Mouse (Mus musculus) right cerebral cortex, postnatal 25 days (tissue): ENCODE results near the gene Nmrk1.

Experiments
- DNase-seq: peaks from one replicate; pipeline ENCODE4 v3.0.0; 2022

The Nmrk1 gene

DNA sequence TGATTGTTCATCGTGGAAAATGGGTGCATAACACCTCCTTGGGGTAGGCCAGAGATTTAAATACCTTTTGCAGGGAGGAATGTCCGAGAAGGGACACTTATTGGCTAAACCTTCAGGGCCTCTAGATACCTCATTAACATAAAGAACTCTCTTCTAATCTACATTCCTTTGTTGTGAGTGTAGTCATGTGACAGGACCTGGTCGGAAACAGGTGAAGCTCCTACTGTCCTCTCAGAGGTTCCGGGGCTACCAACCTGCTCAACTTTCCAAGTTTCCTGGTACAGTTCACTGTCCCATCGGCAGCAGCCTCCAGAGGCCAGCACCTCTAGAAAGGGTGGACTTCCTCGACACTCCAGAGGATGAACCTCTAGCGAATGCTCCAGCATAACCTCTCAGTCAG lies 24.2 kb downstream of the Nmrk1 start:
- no peak for DNase-seq

DNA sequence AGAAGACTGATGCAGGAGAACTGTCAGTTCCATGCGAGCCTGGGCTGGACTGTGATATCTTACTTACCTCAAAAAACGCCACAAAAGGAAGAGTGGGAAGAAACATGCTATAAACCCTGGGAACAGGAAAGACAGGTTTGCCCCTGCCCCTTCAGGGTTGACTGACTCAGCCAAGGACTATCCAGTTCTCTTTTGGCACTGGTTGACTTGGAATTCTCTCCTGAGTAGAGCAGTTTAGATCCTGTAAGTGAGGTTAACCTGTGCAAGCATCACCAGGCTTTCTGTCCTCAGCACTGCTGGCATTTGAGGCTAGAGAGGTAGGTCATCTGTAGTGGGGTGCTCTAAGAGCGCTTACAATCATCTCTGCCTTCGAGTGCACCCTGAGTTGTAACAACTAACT lies 26.7 kb downstream of the Nmrk1 start:
- DNase-seq, result no peak

DNA sequence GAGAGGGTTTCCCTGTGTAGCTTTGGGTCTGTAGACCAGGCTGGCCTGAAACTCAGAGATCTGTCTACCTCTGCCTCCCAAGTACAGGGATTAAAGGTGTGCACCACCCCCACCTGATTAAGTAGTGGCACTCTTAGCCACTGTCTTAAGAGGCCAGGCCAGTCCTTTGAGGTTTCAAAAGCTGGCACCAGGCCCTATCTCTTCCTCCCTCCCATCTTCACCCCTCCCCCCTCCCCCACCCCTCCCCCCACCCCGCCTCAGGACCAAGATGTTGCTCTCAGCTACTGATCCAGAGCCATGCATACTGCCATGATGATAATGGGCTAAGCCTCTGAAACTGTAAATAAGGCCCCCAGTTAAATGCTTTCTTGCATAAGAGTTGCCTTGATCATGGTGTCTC lies 27.6 kb downstream of the Nmrk1 start:
- DNase-seq, result no peak

DNA sequence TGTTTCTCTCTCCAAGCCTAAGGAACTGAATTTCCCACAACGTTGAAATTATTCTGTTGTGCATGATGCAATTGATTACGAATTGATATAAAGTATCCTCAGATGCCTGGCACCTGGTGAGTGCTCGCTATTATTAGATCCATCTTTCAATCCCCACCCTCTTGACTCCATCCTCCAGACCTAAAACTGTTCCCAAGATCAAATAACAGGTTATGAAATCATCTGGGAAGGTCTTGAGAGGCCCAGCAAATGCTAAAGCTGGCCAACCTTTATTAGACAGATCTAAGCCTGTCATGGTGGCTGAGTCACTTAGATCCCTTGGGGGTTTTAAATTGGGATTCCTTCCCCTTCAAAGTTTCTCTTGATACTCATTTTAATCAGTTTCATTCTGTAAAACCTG lies 28.7 kb downstream of the Nmrk1 start:
- no peak for DNase-seq

DNA sequence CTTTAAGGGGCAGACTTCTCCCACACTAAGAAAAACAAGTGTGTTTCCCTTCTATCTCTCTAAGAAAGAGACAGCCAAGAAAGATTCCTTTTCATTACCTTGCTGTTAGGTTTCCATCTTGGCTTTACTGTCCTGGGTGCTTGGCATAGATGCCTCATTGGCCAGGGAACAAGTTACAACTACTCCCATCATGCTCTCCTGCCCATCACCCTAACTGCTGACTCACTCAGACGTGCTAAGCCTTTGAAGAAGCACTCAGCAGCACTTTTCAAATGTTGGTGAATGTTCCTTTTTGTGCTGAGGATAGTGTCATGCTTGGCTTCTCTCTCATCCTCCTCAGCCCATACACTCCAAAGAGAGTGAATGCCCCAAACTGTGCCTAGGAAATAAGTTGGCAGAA lies 29.9 kb downstream of the Nmrk1 start:
- no peak for DNase-seq

DNA sequence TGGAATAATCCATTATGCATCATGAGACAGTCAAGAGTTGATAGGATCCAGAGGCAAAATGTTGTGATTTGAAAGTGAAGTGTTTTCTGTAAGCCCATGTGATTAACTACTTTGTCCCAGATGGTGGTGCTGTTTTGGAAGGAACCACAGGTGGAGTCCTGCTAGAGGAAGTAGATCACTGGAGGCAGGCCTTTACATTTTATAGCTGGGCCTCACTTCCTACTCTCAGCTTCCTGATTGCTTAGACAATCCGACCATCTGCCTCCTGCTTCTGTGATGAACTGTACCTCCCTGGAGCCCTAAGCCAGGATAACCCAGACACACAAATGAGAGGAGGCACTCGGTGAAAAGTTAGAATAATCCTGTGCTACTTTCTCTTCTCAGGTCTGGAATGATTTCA lies 32.2 kb downstream of the Nmrk1 start:
- DNase-seq, result no peak

DNA sequence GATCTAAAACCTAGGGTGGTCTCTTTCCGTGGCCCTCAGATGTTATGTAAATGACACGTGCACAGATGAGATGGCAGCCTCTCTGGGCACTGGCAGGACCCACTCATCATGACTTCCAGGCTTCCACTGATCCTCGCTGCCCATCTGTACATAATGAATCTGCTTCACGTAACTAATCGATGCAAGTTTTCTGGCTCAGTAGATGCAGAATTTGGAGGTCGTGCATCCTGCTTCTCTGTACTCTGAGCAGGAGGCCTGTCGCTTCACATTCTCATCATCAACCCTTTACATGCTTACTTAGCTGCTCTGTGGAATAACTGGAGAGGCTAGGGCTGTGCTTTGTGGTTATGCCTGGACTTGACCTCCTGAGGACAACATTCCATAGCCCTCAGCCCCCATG lies 35.2 kb downstream of the Nmrk1 start:
- DNase-seq, result no peak

DNA sequence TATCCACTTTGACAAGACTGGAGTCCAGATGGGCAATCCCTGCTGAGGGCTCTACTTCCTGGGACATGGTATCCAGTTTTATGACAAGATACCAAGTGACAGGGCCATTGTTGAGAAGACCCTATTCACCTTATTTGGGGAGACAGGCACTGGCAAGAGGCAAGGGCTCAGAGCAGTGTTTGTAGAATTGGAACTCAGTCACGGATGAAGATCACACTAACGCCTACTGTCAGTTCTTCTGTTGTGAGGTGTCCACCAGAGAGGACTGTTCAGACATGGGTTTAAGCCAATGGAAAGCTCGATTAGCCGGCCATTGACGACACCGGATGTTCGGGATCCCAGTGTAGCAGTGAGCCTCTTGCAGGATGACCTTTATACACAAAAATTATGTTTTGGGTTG lies 37.8 kb downstream of the Nmrk1 start:
- DNase-seq, result no peak

DNA sequence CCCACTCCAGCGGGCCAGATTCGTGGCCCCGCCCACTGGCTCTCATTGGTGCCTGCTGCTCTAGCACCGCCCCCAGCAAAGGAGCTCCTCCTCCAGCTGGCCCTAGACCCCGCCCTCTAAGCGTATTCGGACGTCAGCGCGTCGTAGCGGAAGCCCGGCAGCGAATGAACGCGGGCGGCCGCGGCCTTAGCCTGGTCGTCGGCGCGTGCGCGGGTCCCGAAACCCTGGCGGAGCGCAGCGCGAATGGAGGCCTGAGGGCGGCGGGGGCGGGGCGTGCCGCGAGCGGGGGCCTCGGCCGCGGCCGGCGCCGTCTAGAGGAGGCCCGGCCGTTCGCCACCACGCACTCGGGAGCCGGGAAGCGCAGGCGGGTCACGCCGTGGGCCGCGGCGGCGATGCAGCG lies 38.9 kb downstream of the Nmrk1 start, which contains the start of gene Carnmt1:
TSS of gene Carnmt1 (plus strand) at position 157 of the 400 bp plus-strand sequence.
- DNase-seq, result peak; percentile 99

DNA sequence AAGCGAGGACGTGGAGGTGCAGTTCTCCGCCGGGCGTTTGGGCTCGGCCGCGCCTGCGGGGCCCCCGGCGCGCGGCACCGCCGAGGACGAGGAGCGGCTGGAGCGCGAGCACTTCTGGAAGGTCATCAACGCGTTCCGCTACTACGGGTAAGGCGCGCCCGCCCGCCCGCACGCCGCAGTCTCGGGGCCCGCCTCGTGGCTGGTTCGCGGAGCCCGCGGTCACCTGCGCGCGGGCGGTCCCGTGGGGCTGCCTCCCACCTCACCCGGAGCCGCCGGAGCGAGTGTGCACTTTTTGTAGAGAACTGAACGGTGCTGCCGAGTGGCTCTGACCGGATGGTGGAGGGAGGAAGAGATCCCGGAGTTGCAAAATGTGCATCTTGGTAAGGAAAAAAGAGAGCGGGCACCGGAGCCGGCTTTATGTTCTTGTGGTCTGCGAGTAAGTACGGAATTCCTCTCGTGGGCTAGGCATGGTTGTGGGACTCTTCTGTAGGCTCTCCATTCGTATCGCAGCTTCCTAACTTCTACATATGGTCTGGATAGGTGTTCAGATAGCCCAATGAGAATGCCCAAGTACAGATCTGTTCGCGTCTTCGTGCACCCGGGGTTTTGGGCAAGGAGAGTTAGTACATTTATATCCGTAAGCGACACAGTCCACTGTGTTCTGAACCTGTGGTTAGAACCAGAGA lies 39.4 kb downstream of the Nmrk1 start:
- DNase-seq, result peak; percentile 68

DNA sequence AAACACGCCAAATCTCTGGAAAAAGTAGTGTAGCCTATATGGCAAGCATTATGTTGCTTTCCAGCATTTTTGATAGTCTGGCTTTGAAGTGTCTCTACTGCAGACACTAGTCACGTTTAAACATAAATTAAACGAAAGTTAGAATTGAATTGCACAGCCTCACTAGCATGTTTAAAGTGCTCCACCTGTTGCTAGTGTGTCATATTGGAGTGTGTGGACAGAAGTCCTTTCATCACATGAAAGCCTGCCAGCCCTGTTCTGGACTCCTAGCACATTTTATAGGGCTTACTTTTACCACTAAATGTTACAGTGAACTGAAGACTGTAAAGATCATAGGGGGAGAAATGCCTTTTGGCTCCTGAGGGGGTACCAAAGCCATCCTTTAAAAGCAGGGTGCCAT lies 40.7 kb downstream of the Nmrk1 start:
- no peak for DNase-seq

DNA sequence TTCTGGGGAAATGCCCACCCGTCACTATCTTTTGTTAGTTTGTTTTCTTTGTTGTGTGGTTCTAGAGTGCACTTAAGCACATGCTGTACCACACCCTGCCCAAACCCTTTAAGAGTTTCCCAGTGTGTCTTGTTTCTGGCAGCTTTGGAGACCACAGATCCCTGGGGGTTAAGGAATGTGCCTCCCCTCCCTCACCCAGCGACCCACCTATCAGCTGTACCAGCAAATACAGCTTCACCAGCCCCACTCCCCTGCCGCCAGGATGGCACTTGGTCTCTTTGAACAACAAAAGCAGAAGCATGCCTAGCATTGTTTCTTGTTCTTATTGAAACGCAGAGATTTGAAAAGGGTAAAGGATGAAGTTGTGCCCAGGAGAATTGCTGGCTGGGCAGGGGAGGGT lies 41.4 kb downstream of the Nmrk1 start:
- DNase-seq, result no peak

DNA sequence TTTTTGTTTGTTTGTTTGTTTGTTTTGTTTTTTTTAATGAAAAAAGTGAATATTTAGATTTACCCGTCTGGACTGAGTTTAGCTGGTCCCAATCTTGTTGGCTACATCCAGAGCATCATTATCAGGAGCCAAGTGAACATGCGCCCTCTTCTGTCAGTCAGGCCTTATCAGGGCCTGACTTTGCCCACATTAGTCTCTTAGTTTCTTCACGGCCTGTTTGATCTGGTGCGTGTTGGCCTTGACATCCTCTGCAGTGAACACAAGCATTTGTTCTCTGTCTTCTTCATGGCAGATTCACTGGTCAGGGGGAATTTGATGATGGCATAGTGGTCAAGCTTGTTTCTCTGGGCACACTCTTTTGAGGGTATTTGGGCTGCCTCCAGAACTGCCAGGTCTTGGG lies 50.4 kb downstream of the Nmrk1 start:
- DNase-seq, result no peak

DNA sequence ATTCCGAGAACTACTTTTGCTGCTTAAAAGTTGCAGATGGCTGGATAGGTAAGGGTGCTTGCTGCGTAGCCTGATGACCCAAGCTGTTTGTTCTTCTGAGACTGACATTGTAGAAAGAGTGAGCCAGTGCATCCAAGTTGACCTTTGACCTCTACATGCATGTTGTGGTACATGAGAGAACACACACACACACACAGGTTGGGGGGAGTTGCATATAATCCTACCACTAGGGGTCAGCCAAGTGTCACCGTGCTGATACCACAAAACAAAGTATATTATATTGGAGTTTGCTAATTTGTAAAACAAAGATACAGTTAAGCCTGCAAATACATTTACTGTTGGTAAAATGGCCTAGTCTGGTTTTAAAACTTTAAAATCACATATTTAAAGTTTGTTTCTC lies 55.8 kb downstream of the Nmrk1 start:
- DNase-seq, result no peak

DNA sequence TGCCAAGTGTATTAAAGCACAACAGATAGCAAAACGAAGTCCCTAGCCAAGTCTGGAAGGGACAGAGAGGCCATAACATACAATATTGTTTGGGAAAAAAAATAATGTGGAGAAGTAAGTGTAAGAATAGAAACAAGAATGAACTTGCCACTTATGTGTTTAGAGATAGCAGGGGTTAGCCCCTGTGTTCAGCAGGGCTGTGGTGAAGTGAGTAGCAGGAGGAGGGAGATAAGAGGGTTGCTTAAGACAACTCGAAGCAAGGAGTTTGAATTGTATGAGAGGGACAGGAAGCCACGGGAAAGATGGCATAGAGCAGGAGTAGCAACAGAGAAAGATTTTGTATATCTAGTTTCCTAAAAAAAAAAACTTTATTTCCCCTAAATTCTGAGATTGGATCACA lies 60.4 kb downstream of the Nmrk1 start:
- no peak for DNase-seq

DNA sequence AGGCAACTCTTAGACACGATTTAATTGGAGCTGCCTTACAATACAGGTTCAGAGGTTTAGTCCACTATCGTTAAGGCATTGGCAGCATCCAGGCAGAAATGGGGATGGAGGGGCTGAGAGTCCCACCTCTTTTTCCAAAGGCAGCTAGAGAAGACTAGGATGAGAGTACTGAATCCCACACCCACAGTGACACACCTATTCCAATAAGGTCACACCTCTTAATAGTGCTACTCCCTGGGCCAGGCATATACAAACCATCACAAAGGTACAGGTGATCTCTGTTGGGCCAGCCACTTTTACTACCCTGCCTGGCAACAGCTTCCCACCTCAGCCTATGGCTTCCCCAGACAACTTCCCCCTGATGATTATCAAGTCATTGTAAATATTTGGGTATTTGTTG lies 61.0 kb downstream of the Nmrk1 start:
- DNase-seq, result no peak

DNA sequence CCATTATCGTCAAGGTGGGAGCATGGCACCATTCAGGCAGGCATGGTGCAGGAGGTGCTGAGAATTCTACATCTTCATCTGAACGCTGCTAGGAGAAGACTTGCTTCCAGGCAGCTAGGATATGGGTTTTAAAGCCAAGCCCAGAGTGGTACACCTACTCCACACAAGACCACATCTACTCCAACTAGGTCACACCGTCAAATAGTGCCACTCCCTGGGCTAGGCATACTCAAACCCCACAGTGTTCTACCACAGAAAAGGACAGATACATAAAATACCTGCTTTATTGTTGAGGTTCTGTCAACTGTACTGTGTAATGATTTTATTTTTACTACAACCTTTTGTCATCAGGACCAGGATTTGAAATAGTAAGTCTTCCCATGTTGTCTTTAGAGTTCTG lies 63.4 kb downstream of the Nmrk1 start:
- DNase-seq, result no peak

DNA sequence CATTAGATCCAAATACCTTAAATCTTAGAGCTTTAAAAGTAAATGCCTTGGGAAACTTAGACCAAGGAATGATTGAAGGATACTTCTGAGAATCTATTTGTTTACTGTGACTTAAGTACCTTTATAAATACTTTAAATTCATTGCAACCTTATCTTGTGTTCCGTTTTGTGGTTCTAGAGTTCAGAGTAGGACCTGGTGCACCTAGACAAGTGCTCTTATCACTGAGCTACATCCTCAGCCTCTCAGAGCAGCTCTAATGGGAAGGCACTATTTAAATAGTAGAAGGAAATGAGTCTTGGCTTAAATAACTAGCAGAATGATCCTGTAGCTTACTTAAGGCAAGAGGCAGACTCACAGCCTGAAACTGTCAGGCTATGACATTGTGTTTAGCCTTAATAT lies 63.8 kb downstream of the Nmrk1 start:
- no peak for DNase-seq
